Mouse (Mus musculus): ENCODE data around the gene Cdc14b. TPM values are rescaled to one million over a fixed set of nuclear protein-coding genes. Genes with fewer than 3 reads are reported as not detected.

The Cdc14b gene
- 0.13 TPM in 1 of 2 replicates, not detected in the other for polyA plus RNA-seq (2012; ENCODE audit: insufficient read depth, low replicate concordance)

- peaks cover 66% of the 10 kb centered on the region for H3K27me3 ChIP-seq (replicated peaks)
- H3K4me1 ChIP-seq: peaks cover 22% of the 10 kb centered on the region
- TF ChIP-seq FLI1 (IDR thresholded peaks at IDR 0.05; ENCODE audit: low read length) (no peak), GATA1 (IDR thresholded peaks at IDR 0.05; ENCODE audit: borderline replicate concordance, low read length) (no peak)
- H3K36me3 ChIP-seq (replicated peaks; ENCODE audit: low read length): no peaks in the 10 kb centered on the region
- 0 out of 2 replicates have a peak, but pooled peaks cover 4% of the 10 kb centered on the region for H3K9me3 ChIP-seq
- H3K4me3 ChIP-seq (replicated peaks): peak within 1 kb of the TSS; percentile 90
These were observed at the start of gene Cdc14b for GRCm38 (mm10) chr13:64274879-64275753. Cdc14b (minus strand) TSS chr13:64275290.

- H3K4me1 ChIP-seq: no peaks in the 10 kb centered on the region
- TF ChIP-seq GATA1 (IDR thresholded peaks at IDR 0.05; ENCODE audit: borderline replicate concordance, low read length) (no peak), FLI1 (IDR thresholded peaks at IDR 0.05; ENCODE audit: low read length) (no peak)
These were observed 47.6 kb upstream of the Cdc14b start for GRCm38 (mm10) chr13:64322561-64323281.

DNA sequence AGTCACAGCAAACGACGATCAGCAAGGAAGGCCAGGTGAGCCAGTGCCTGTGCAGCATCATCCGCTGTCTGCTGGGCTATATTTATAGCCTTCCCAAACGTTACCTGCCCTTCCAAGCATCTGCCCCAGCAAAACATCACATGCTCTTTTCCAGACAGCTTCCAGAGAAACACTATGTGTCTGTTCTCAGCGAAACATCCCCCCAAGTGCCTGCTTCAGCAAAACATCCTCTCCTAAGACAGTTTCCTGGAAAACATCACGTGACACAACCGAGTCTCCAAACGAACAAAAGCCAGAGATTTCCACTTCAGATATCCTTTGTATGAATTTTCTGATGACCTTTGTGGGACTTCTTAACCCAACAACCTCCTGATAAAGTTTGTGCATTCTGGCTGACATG lies 45.2 kb upstream of the Cdc14b start:
- no peak overlapping the region for H3K4me3 ChIP-seq (replicated peaks)
- H3K36me3 ChIP-seq (replicated peaks; ENCODE audit: low read length): no peaks in the 10 kb centered on the region
- no peaks in the 10 kb centered on the region for H3K27me3 ChIP-seq (replicated peaks)
- no peak for TF ChIP-seq FLI1 (IDR thresholded peaks at IDR 0.05; ENCODE audit: low read length)
- TF ChIP-seq GATA1 (IDR thresholded peaks at IDR 0.05; ENCODE audit: borderline replicate concordance, low read length): no peak
- H3K4me1 ChIP-seq: peaks cover 3% of the 10 kb centered on the region; the same call in 1 of the 2 replicates
- H3K9me3 ChIP-seq: no peaks in the 10 kb centered on the region

More at GRCm38 (mm10) chr13:64322561-64323281, 47.6 kb upstream of the Cdc14b start:
- Histone ChIP-seq H3K36me3 (replicated peaks; ENCODE audit: low read length) (no peaks in the 10 kb centered on the region), H3K4me3 (replicated peaks) (no peak overlapping the region), H3K27me3 (replicated peaks) (no peaks in the 10 kb centered on the region), H3K9me3 (no peaks in the 10 kb centered on the region)

DNA sequence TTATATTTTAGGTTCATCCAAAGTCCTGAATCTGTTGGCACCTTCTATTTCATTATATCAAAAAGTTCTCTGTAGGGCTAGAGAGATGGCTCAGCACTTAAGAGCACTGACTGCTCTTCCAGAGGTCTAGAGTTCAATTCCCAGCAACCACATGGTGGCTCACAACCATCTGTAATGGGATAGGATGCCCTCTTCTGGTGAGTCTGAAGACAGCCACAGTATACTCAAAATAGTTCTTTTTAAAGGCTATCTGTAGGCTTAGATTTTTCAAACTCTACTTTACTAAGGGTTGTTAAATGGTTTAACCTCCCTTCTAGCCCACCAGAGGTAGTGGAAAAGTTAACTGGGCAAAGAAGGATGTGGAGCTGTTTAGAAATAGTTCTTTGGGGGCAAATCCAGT lies 44.7 kb upstream of the Cdc14b start:
- Histone ChIP-seq H3K36me3 (replicated peaks; ENCODE audit: low read length) (no peaks in the 10 kb centered on the region), H3K9me3 (no peaks in the 10 kb centered on the region), H3K4me3 (replicated peaks) (no peak overlapping the region), H3K27me3 (replicated peaks) (no peaks in the 10 kb centered on the region), H3K4me1 (peaks cover 7% of the 10 kb centered on the region; the same call in 1 of the 2 replicates)
- no peak for TF ChIP-seq GATA1 (IDR thresholded peaks at IDR 0.05; ENCODE audit: borderline replicate concordance, low read length)
- TF ChIP-seq FLI1 (IDR thresholded peaks at IDR 0.05; ENCODE audit: low read length): no peak

GRCm38 (mm10) chr13:64318355-64318754 lies 43.3 kb upstream of the Cdc14b start:
- peaks cover 7% of the 10 kb centered on the region; the same call in 1 of the 2 replicates for H3K4me1 ChIP-seq
- TF ChIP-seq FLI1 (IDR thresholded peaks at IDR 0.05; ENCODE audit: low read length): no peak
- no peak for TF ChIP-seq GATA1 (IDR thresholded peaks at IDR 0.05; ENCODE audit: borderline replicate concordance, low read length)
- H3K27me3 ChIP-seq (replicated peaks): no peaks in the 10 kb centered on the region
- no peaks in the 10 kb centered on the region for H3K36me3 ChIP-seq (replicated peaks; ENCODE audit: low read length)
- no peaks in the 10 kb centered on the region for H3K9me3 ChIP-seq
- H3K4me3 ChIP-seq (replicated peaks): no peak overlapping the region

GRCm38 (mm10) chr13:64315483-64316050 lies 40.5 kb upstream of the Cdc14b start:
- Histone ChIP-seq H3K36me3 (replicated peaks; ENCODE audit: low read length) (no peaks in the 10 kb centered on the region), H3K27me3 (replicated peaks) (no peaks in the 10 kb centered on the region), H3K4me1 (peaks cover 18% of the 10 kb centered on the region), H3K9me3 (no peaks in the 10 kb centered on the region), H3K4me3 (replicated peaks) (peak overlapping the region; percentile 72)
- TF ChIP-seq GATA1 (IDR thresholded peaks at IDR 0.05; ENCODE audit: borderline replicate concordance, low read length): no peak
- no peak for TF ChIP-seq FLI1 (IDR thresholded peaks at IDR 0.05; ENCODE audit: low read length)

DNA sequence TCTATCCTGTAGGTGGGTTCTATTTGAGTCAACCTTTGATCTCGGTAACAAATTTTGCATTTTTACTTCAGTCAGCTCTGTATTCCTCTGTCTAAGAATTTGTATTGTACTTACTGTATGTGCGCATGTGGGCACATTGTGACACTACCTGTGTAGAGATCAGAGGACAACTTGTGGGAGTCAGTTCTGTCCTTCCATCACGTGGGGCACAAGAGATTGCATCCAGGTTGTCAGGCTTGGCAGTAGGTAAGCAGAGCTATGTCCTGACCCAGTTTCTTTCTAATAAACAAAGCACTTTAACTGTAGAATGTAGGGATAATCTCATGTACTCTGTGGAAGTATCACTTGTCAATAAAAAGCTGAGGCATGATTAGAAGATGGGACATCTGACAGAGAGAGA lies 39.0 kb upstream of the Cdc14b start:
- peaks cover 34% of the 10 kb centered on the region for H3K4me1 ChIP-seq
- H3K4me3 ChIP-seq (replicated peaks): no peak overlapping the region
- no peaks in the 10 kb centered on the region for H3K27me3 ChIP-seq (replicated peaks)
- no peak for TF ChIP-seq FLI1 (IDR thresholded peaks at IDR 0.05; ENCODE audit: low read length)
- no peak for TF ChIP-seq GATA1 (IDR thresholded peaks at IDR 0.05; ENCODE audit: borderline replicate concordance, low read length)
- no peaks in the 10 kb centered on the region for H3K36me3 ChIP-seq (replicated peaks; ENCODE audit: low read length)
- no peaks in the 10 kb centered on the region for H3K9me3 ChIP-seq

- TF ChIP-seq FLI1 (IDR thresholded peaks at IDR 0.05; ENCODE audit: low read length) (no peak), GATA1 (IDR thresholded peaks at IDR 0.05; ENCODE audit: borderline replicate concordance, low read length) (no peak)
- H3K9me3 ChIP-seq: no peaks in the 10 kb centered on the region
- H3K4me3 ChIP-seq (replicated peaks): peak overlapping the region; percentile 95
- H3K4me1 ChIP-seq: peaks cover 41% of the 10 kb centered on the region
- no peaks in the 10 kb centered on the region for H3K27me3 ChIP-seq (replicated peaks)
- peaks cover 8% of the 10 kb centered on the region for H3K36me3 ChIP-seq (replicated peaks; ENCODE audit: low read length)
These were observed 37.8 kb upstream of the Cdc14b start for GRCm38 (mm10) chr13:64312916-64313289.

- TF ChIP-seq FLI1 (IDR thresholded peaks at IDR 0.05; ENCODE audit: low read length) (no peak), GATA1 (IDR thresholded peaks at IDR 0.05; ENCODE audit: borderline replicate concordance, low read length) (no peak)
- Histone ChIP-seq H3K9me3 (no peaks in the 10 kb centered on the region), H3K4me1 (peaks cover 46% of the 10 kb centered on the region), H3K36me3 (replicated peaks; ENCODE audit: low read length) (peaks cover 14% of the 10 kb centered on the region), H3K27me3 (replicated peaks) (no peaks in the 10 kb centered on the region), H3K4me3 (replicated peaks) (peak within 1 kb of the TSS; percentile 95)
These were observed 37.2 kb upstream of the Cdc14b start, which contains the start of gene Aaed1 for GRCm38 (mm10) chr13:64312024-64312915. Aaed1 (minus strand) TSS chr13:64312710.
